Mouse (Mus musculus): ENCODE data around the gene Dock9.

- TF ChIP-seq CTCF (IDR thresholded peaks at IDR 0.05; ENCODE audit: low read depth), result peak; percentile 66
- no peak for TF ChIP-seq EP300 (optimal IDR thresholded peaks at IDR 0.05)
Measured at GRCm38 (mm10) chr14:121800962-121801361, 3.3 kb upstream of the Dock9 start.

Data from stomach, postnatal 0 days (tissue).